Mouse (Mus musculus) heart, embryonic 16.5 days (tissue): ENCODE results near the gene Gnptg. TPM values are rescaled to one million over a fixed set of nuclear protein-coding genes. Genes with fewer than 3 reads are reported as not detected.
A peak's percentile ranks its signal among the peaks of the same experiment; 100 is the strongest.

ENCODE experiments used
- ATAC-seq: fragments of 200-750 bp; cut with Nextera tagmentation; replicated peaks from 2 replicates; pipeline ENCODE4 v1.8.0; 2017; ENCODE audit warnings: moderate number of reproducible peaks; ENCODE audit not compliant: insufficient read depth, low FRiP score; ENCODE audit errors: extremely low read depth
- H3K27ac ChIP-seq: fragments of 300-500 bp; sonication (generic); 2 replicates; pipeline ENCODE4 v1.5.1; 2014; ENCODE audit warnings: mild to moderate bottlenecking, low read length, control low read depth, moderate library complexity
- H3K27me3 ChIP-seq: fragments of 300-500 bp; sonication (generic); 2 replicates; pipeline ENCODE4 v1.6.1; 2014; ENCODE audit warnings: low read length, mixed read lengths; ENCODE audit not compliant: control insufficient read depth, insufficient read depth
- H3K36me3 ChIP-seq: fragments of 300-500 bp; sonication (generic); 2 replicates; pipeline ENCODE4 v1.6.1; 2014; ENCODE audit not compliant: control insufficient read depth, insufficient read depth
- H3K4me1 ChIP-seq: fragments of 300-500 bp; sonication (generic); 2 replicates; pipeline ENCODE4 v1.6.1; 2014; ENCODE audit warnings: low read length, mixed read lengths; ENCODE audit not compliant: control insufficient read depth, insufficient read depth
- H3K4me2 ChIP-seq: fragments of 300-500 bp; sonication (generic); 2 replicates; pipeline ENCODE4 v1.6.1; 2014; ENCODE audit warnings: low read depth, mild to moderate bottlenecking, control low read depth, low read length
- H3K4me3 ChIP-seq: fragments of 300-500 bp; sonication (generic); 2 replicates; pipeline ENCODE4 v1.5.1; 2014; ENCODE audit warnings: mild to moderate bottlenecking, control low read depth, low read length
- H3K9ac ChIP-seq: fragments of 300-500 bp; sonication (generic); 2 replicates; pipeline ENCODE4 v1.6.1; 2014; ENCODE audit warnings: low read length, control low read depth
- H3K9me3 ChIP-seq: fragments of 300-500 bp; sonication (generic); replicated peaks from 2 replicates; pipeline ENCODE4 v1.6.1; 2016; ENCODE audit warnings: low read length; ENCODE audit not compliant: control insufficient read depth
- WGBS: fragments of 180-500 bp; shearing (Covaris S2); extraction: QIAGEN DNeasy Blood & Tissue Kit; methylation state at CpG from one replicate; pipeline ENCODE4 v1.1.7; 2014; 5-methylcytosine and 5-hydroxymethylcytosine counted together
- polyA plus RNA-seq: library from polyadenylated mRNA; unstranded; fragments of >200 nt; fragmentation: Nextera tagmentation; extraction: Ambion mirVana; gene quantifications from 2 replicates; pipeline ENCODE4 v1.2.1, GENCODE M21; 2015

Gnptg gene
- polyA plus RNA-seq, 1 experiment from 2014 or later: 23.8 TPM

GRCm38 (mm10) chr17:25272326-25272725, 32.4 kb upstream of the Gnptg start:
- peak overlapping the region; percentile 99 for H3K9ac ChIP-seq
- ATAC-seq: no peak

GRCm38 (mm10) chr17:25270795-25271335, 30.9 kb upstream of the Gnptg start:
- Histone ChIP-seq H3K27me3 (no peaks in the 10 kb centered on the region), H3K4me1 (peaks cover 29% of the 10 kb centered on the region), H3K36me3 (peaks cover 28% of the 10 kb centered on the region), H3K4me2 (peak overlapping the region; percentile 82), H3K27ac (no peak overlapping the region), H3K9me3 (no peaks in the 10 kb centered on the region), H3K4me3 (peak overlapping the region; percentile 93; the same call in 1 of the 2 replicates), H3K9ac (no peak overlapping the region)
- 52% methylated on average over 2 of the region's 2 CpGs for WGBS
- no peak for ATAC-seq

More at GRCm38 (mm10) chr17:25272326-25272725, 32.4 kb upstream of the Gnptg start:
- H3K36me3 ChIP-seq: peaks cover 17% of the 10 kb centered on the region
- WGBS: 0% methylated on average over 10 of the region's 10 CpGs
- peaks cover 29% of the 10 kb centered on the region for H3K4me1 ChIP-seq
- peak overlapping the region; percentile 93 for H3K4me3 ChIP-seq
- H3K27ac ChIP-seq: peak overlapping the region; percentile 94
- H3K4me2 ChIP-seq: peak overlapping the region; percentile 82
- no peaks in the 10 kb centered on the region for H3K9me3 ChIP-seq
- no peaks in the 10 kb centered on the region for H3K27me3 ChIP-seq

- Histone ChIP-seq H3K36me3 (peaks cover 69% of the 10 kb centered on the region), H3K4me1 (no peaks in the 10 kb centered on the region), H3K27me3 (no peaks in the 10 kb centered on the region), H3K4me2 (no peak overlapping the region), H3K4me3 (no peak overlapping the region), H3K9ac (no peak overlapping the region), H3K27ac (no peak overlapping the region), H3K9me3 (no peaks in the 10 kb centered on the region)
- ATAC-seq: no peak; the same call in 1 of the 2 replicates
- 57% methylated on average over 3 of the region's 3 CpGs for WGBS
These were observed 24.5 kb upstream of the Gnptg start for GRCm38 (mm10) chr17:25264453-25264852.

GRCm38 (mm10) chr17:25257804-25258261, 17.9 kb upstream of the Gnptg start:
- no peak for ATAC-seq

GRCm38 (mm10) chr17:25256140-25256754, 16.3 kb upstream of the Gnptg start, which contains the start of gene Baiap3:
Gene Baiap3, minus strand, starts transcription at chr17:25256364.
- peaks cover 8% of the 10 kb centered on the region for H3K4me1 ChIP-seq
- 3% methylated on average over 33 of the region's 35 CpGs for WGBS

More at GRCm38 (mm10) chr17:25257804-25258261, 17.9 kb upstream of the Gnptg start:
- H3K4me2 ChIP-seq: no peak overlapping the region
- no peak overlapping the region for H3K27ac ChIP-seq
- H3K4me1 ChIP-seq: peaks cover 8% of the 10 kb centered on the region
- H3K27me3 ChIP-seq: peaks cover 24% of the 10 kb centered on the region
- no peak overlapping the region for H3K9ac ChIP-seq
- peaks cover 19% of the 10 kb centered on the region for H3K36me3 ChIP-seq
- 53% methylated on average over 6 of the region's 6 CpGs for WGBS
- H3K9me3 ChIP-seq: no peaks in the 10 kb centered on the region
- H3K4me3 ChIP-seq: no peak overlapping the region

GRCm38 (mm10) chr17:25255110-25255509, 15.2 kb upstream of the Gnptg start:
- Histone ChIP-seq H3K9me3 (no peaks in the 10 kb centered on the region), H3K27me3 (peaks cover 29% of the 10 kb centered on the region), H3K4me3 (no peak overlapping the region), H3K27ac (no peak overlapping the region), H3K4me1 (peaks cover 8% of the 10 kb centered on the region), H3K9ac (no peak overlapping the region), H3K4me2 (peak overlapping the region; percentile 68; the same call in 1 of the 2 replicates), H3K36me3 (peaks cover 11% of the 10 kb centered on the region; the same call in 1 of the 2 replicates)
- ATAC-seq: no peak
- 55% methylated on average over 2 of the region's 2 CpGs for WGBS

More at GRCm38 (mm10) chr17:25256140-25256754, 16.3 kb upstream of the Gnptg start, which contains the start of gene Baiap3:
- peak within 1 kb of the TSS; percentile 48 for H3K4me3 ChIP-seq
- 0 out of 2 replicates have a peak, but pooled peaks have one; percentile 12 for ATAC-seq
- no peaks in the 10 kb centered on the region for H3K9me3 ChIP-seq
- H3K27me3 ChIP-seq: peaks cover 28% of the 10 kb centered on the region
- H3K4me2 ChIP-seq: peak within 1 kb of the TSS; percentile 68
- H3K9ac ChIP-seq: peak within 1 kb of the TSS; percentile 12
- H3K27ac ChIP-seq: no peak within 1 kb of the TSS
- peaks cover 13% of the 10 kb centered on the region; the same call in 1 of the 2 replicates for H3K36me3 ChIP-seq

- Histone ChIP-seq H3K27me3 (peaks cover 29% of the 10 kb centered on the region), H3K9me3 (no peaks in the 10 kb centered on the region), H3K36me3 (peaks cover 3% of the 10 kb centered on the region; the same call in 1 of the 2 replicates), H3K27ac (no peak overlapping the region), H3K9ac (no peak overlapping the region), H3K4me3 (no peak overlapping the region), H3K4me1 (peaks cover 8% of the 10 kb centered on the region), H3K4me2 (no peak overlapping the region)
- peak; percentile 34; the same call in 1 of the 2 replicates for ATAC-seq
- 38% methylated on average over 10 of the region's 10 CpGs for WGBS
These were observed 13.8 kb upstream of the Gnptg start for GRCm38 (mm10) chr17:25253760-25254159.

GRCm38 (mm10) chr17:25252643-25253042, 12.7 kb upstream of the Gnptg start:
- WGBS: 37% methylated on average over 3 of the region's 3 CpGs

More at GRCm38 (mm10) chr17:25252643-25253042, 12.7 kb upstream of the Gnptg start:
- Histone ChIP-seq H3K9ac (no peak overlapping the region), H3K4me3 (no peak overlapping the region), H3K4me2 (no peak overlapping the region), H3K27ac (no peak overlapping the region), H3K4me1 (peaks cover 8% of the 10 kb centered on the region), H3K36me3 (no peaks in the 10 kb centered on the region), H3K9me3 (no peaks in the 10 kb centered on the region), H3K27me3 (peaks cover 32% of the 10 kb centered on the region)
- no peak for ATAC-seq
